ENCODE assay signal across 24 mouse cellular contexts in genomic region chr4:67546013-67546412, GRCm38 (mm10).
"Had no signal": no experiment of that assay in that cellular context is flagged by ENCODE, and none has a peak within 500 bp of the region (broad histone marks: within the 10 kb centered on the region; RNA-seq: fewer than 3 reads in every experiment).

No protein-coding gene starts in this region.

- H3K4me2 ChIP-seq: limb, embryonic 15.5 days; liver, embryonic 11.5 days; lung, embryonic 14.5 days; midbrain, embryonic 13.5 days; neural tube, embryonic 13.5 days had no signal

- H3K4me1 ChIP-seq: limb, embryonic 15.5 days; midbrain, embryonic 10.5 days; midbrain, embryonic 13.5 days; neural tube, embryonic 13.5 days had no signal

- DNase-seq: kidney, adult 2 months; kidney, postnatal 25 days; layer of hippocampus, postnatal 36 days; left cerebral cortex, postnatal 4 days; liver, postnatal 0 days; lung, embryonic 14.5 days; retina, postnatal 1 day; thymus, adult 2 months; thymus, postnatal 14 days; thymus, postnatal 4 days had no signal

- H3K27me3 ChIP-seq: limb, embryonic 15.5 days; midbrain, embryonic 13.5 days; neural tube, embryonic 13.5 days had no signal

- H3K9me3 ChIP-seq: limb, embryonic 15.5 days; midbrain, embryonic 10.5 days; midbrain, embryonic 13.5 days; neural tube, embryonic 13.5 days had no signal

- H3K4me3 ChIP-seq: left cerebral cortex, adult 2 months; limb, embryonic 15.5 days; midbrain, embryonic 10.5 days; midbrain, embryonic 13.5 days; myocyte; neural tube, embryonic 13.5 days had no signal

- H3K27ac ChIP-seq: kidney, postnatal 0 days; left cerebral cortex, adult 2 months; limb, embryonic 15.5 days; liver, embryonic 14.5 days; macrophage; midbrain, embryonic 10.5 days; midbrain, embryonic 13.5 days; neural tube, embryonic 13.5 days; stomach, postnatal 0 days had no signal

- H3K36me3 ChIP-seq: limb, embryonic 15.5 days; midbrain, embryonic 10.5 days; midbrain, embryonic 13.5 days; neural tube, embryonic 13.5 days had no signal

- ATAC-seq: intestine, postnatal 0 days; liver, postnatal 0 days; lung, postnatal 0 days; midbrain, embryonic 13.5 days; midbrain, embryonic 16.5 days had no signal

- H3K9ac ChIP-seq: limb, embryonic 15.5 days; liver, embryonic 14.5 days; liver, postnatal 0 days; lung, embryonic 14.5 days; midbrain, embryonic 13.5 days; neural tube, embryonic 13.5 days had no signal
